Mouse (Mus musculus): ENCODE results near the gene Agap3. TPM values are rescaled to one million over a fixed set of nuclear protein-coding genes. Genes with fewer than 3 reads are reported as not detected.

Agap3 gene
- polyA plus RNA-seq, 1 experiment from 2014 or later: 26.9 TPM

- Histone ChIP-seq H3K36me3 (ENCODE audit: insufficient read depth, low read length) (peaks cover 30% of the 10 kb centered on the region), H3K9me3 (replicated peaks; ENCODE audit: low read length) (no peaks in the 10 kb centered on the region), H3K9ac (ENCODE audit: low read depth, low read length) (peak within 1 kb of the TSS; percentile 97), H3K4me2 (ENCODE audit: low read length) (peak within 1 kb of the TSS; percentile 90), H3K27me3 (ENCODE audit: insufficient read depth, low read length) (no peaks in the 10 kb centered on the region), H3K4me3 (replicated peaks; ENCODE audit: low read depth, low read length) (peak within 1 kb of the TSS; percentile 93), H3K4me1 (replicated peaks; ENCODE audit: insufficient read depth, low read length) (peaks cover 15% of the 10 kb centered on the region; the same call in 1 of the 2 replicates), H3K27ac (peak within 1 kb of the TSS; percentile 95)
- peak; percentile 2; the same call in 1 of the 2 replicates for TF ChIP-seq CTCF (IDR thresholded peaks at IDR 0.05; ENCODE audit: low read depth)
- ATAC-seq (replicated peaks; ENCODE audit: low FRiP score, low read depth): peak; percentile 85
- under 1% methylated on average over 51 of the region's 60 CpGs for WGBS
- peak; percentile 97 for DNase-seq (ENCODE audit: low spot score)
These were observed 7.1 kb upstream of the Agap3 start, which contains the start of gene Fastk for GRCm38 (mm10) chr5:24444746-24445427. Gene Fastk (minus strand): TSS chr5:24445287.

- 62% methylated on average over 20 of the region's 20 CpGs for WGBS
- no peaks in the 10 kb centered on the region for H3K27me3 ChIP-seq (ENCODE audit: insufficient read depth, low read length)
- H3K4me3 ChIP-seq (replicated peaks; ENCODE audit: low read depth, low read length): peak overlapping the region; percentile 93
- DNase-seq (ENCODE audit: low spot score) (no peak), ATAC-seq (replicated peaks; ENCODE audit: low FRiP score, low read depth) (0 out of 2 replicates have a peak, but pooled peaks have one; percentile 0)
- H3K4me1 ChIP-seq (replicated peaks; ENCODE audit: insufficient read depth, low read length): peaks cover 15% of the 10 kb centered on the region; the same call in 1 of the 2 replicates
- H3K36me3 ChIP-seq (ENCODE audit: insufficient read depth, low read length): peaks cover 23% of the 10 kb centered on the region
- TF ChIP-seq CTCF (IDR thresholded peaks at IDR 0.05; ENCODE audit: low read depth): no peak; the same call in 1 of the 2 replicates
- H3K9me3 ChIP-seq (replicated peaks; ENCODE audit: low read length): no peaks in the 10 kb centered on the region
- peak overlapping the region; percentile 95 for H3K27ac ChIP-seq
- H3K9ac ChIP-seq (ENCODE audit: low read depth, low read length): peak overlapping the region; percentile 97
- H3K4me2 ChIP-seq (ENCODE audit: low read length): peak overlapping the region; percentile 90
These were observed 6.4 kb upstream of the Agap3 start for GRCm38 (mm10) chr5:24445428-24446080.

- TF ChIP-seq CTCF (IDR thresholded peaks at IDR 0.05; ENCODE audit: low read depth): no peak
- peak overlapping the region; percentile 64; the same call in 1 of the 2 replicates for H3K4me2 ChIP-seq (ENCODE audit: low read length)
These were observed 5.3 kb upstream of the Agap3 start for GRCm38 (mm10) chr5:24446630-24447029.

GRCm38 (mm10) chr5:24447624-24448298 lies 4.2 kb upstream of the Agap3 start, which contains the start of gene Tmub1:
Gene Tmub1 (minus strand): TSS chr5:24447854.
- no peaks in the 10 kb centered on the region for H3K9me3 ChIP-seq (replicated peaks; ENCODE audit: low read length)
- ATAC-seq (replicated peaks; ENCODE audit: low FRiP score, low read depth) (peak; percentile 69), DNase-seq (ENCODE audit: low spot score) (peak; percentile 79)
- H3K36me3 ChIP-seq (ENCODE audit: insufficient read depth, low read length): peaks cover 6% of the 10 kb centered on the region; the same call in 1 of the 2 replicates
- no peak for TF ChIP-seq CTCF (IDR thresholded peaks at IDR 0.05; ENCODE audit: low read depth)
- H3K27ac ChIP-seq: no peak within 1 kb of the TSS
- no peaks in the 10 kb centered on the region for H3K27me3 ChIP-seq (ENCODE audit: insufficient read depth, low read length)
- peak within 1 kb of the TSS; percentile 64 for H3K4me2 ChIP-seq (ENCODE audit: low read length)
- peak within 1 kb of the TSS; percentile 38 for H3K9ac ChIP-seq (ENCODE audit: low read depth, low read length)
- 2% methylated on average over 34 of the region's 34 CpGs for WGBS
- peak within 1 kb of the TSS; percentile 38 for H3K4me3 ChIP-seq (replicated peaks; ENCODE audit: low read depth, low read length)
- peaks cover 18% of the 10 kb centered on the region; the same call in 1 of the 2 replicates for H3K4me1 ChIP-seq (replicated peaks; ENCODE audit: insufficient read depth, low read length)

More at GRCm38 (mm10) chr5:24446630-24447029, 5.3 kb upstream of the Agap3 start:
- peaks cover 13% of the 10 kb centered on the region; the same call in 1 of the 2 replicates for H3K36me3 ChIP-seq (ENCODE audit: insufficient read depth, low read length)
- H3K4me1 ChIP-seq (replicated peaks; ENCODE audit: insufficient read depth, low read length): peaks cover 15% of the 10 kb centered on the region; the same call in 1 of the 2 replicates
- H3K27me3 ChIP-seq (ENCODE audit: insufficient read depth, low read length): no peaks in the 10 kb centered on the region
- WGBS: 93% methylated on average over 7 of the region's 7 CpGs
- no peak for ATAC-seq (replicated peaks; ENCODE audit: low FRiP score, low read depth)
- DNase-seq (ENCODE audit: low spot score): no peak
- H3K9me3 ChIP-seq (replicated peaks; ENCODE audit: low read length): no peaks in the 10 kb centered on the region
- H3K27ac ChIP-seq: no peak overlapping the region
- no peak overlapping the region for H3K4me3 ChIP-seq (replicated peaks; ENCODE audit: low read depth, low read length)
- H3K9ac ChIP-seq (ENCODE audit: low read depth, low read length): no peak overlapping the region

GRCm38 (mm10) chr5:24451264-24452029 lies 530 bp upstream of the Agap3 start:
- ATAC-seq (replicated peaks; ENCODE audit: low FRiP score, low read depth) (peak; percentile 67), DNase-seq (ENCODE audit: low spot score) (peak; percentile 95)
- Histone ChIP-seq H3K36me3 (ENCODE audit: insufficient read depth, low read length) (no peaks in the 10 kb centered on the region), H3K9ac (ENCODE audit: low read depth, low read length) (peak overlapping the region; percentile 77), H3K9me3 (replicated peaks; ENCODE audit: low read length) (no peaks in the 10 kb centered on the region), H3K27me3 (ENCODE audit: insufficient read depth, low read length) (no peaks in the 10 kb centered on the region), H3K27ac (peak overlapping the region; percentile 86), H3K4me3 (replicated peaks; ENCODE audit: low read depth, low read length) (peak overlapping the region; percentile 74), H3K4me1 (replicated peaks; ENCODE audit: insufficient read depth, low read length) (peaks cover 24% of the 10 kb centered on the region), H3K4me2 (ENCODE audit: low read length) (peak overlapping the region; percentile 97)
- TF ChIP-seq CTCF (IDR thresholded peaks at IDR 0.05; ENCODE audit: low read depth): no peak
- 5% methylated on average over 42 of the region's 66 CpGs for WGBS
